Mouse (Mus musculus): ENCODE measurements around the gene Epha5. TPM values are rescaled to one million over a fixed set of nuclear protein-coding genes. Genes with fewer than 3 reads are reported as not detected.

Gene Epha5
- total and polyA plus RNA-seq, 2 experiments from 2014 or later: 53.9 to 61.3 TPM

- H3K9me3 ChIP-seq (ENCODE audit: low read length): no peaks in the 10 kb centered on the region
- H3K9ac ChIP-seq (replicated peaks; ENCODE audit: low read length, poor library complexity, severe bottlenecking): no peak overlapping the region
- H3K4me3 ChIP-seq (ENCODE audit: low read depth, low read length): no peak overlapping the region
- ATAC-seq (ENCODE audit: low FRiP score) (no peak; the same call in 1 of the 2 replicates), DNase-seq (ENCODE audit: low spot score) (peak; percentile 9)
- H3K4me2 ChIP-seq (ENCODE audit: low read depth, low read length, poor library complexity, severe bottlenecking): no peak overlapping the region
- H3K27ac ChIP-seq (ENCODE audit: low read depth, low read length): no peak overlapping the region
- WGBS: 34% methylated on average over 6 of the region's 6 CpGs
- H3K27me3 ChIP-seq (ENCODE audit: insufficient read depth, low read length): no peaks in the 10 kb centered on the region
- H3K4me1 ChIP-seq (ENCODE audit: insufficient read depth, low read length): no peaks in the 10 kb centered on the region
- TF ChIP-seq CTCF (IDR thresholded peaks at IDR 0.05): no peak
- H3K36me3 ChIP-seq (ENCODE audit: insufficient read depth, low read length): no peaks in the 10 kb centered on the region
Measured at GRCm38 (mm10) chr5:84081321-84081720, 335.9 kb downstream of the Epha5 start.

GRCm38 (mm10) chr5:84070976-84071375, 346.2 kb downstream of the Epha5 start:
- 78% methylated on average over 7 of the region's 7 CpGs for WGBS
- peak; percentile 12 for DNase-seq (ENCODE audit: low spot score)
- Histone ChIP-seq H3K9me3 (ENCODE audit: low read length) (no peaks in the 10 kb centered on the region), H3K36me3 (ENCODE audit: insufficient read depth, low read length) (no peaks in the 10 kb centered on the region), H3K27ac (ENCODE audit: low read depth, low read length) (no peak overlapping the region), H3K4me1 (ENCODE audit: insufficient read depth, low read length) (no peaks in the 10 kb centered on the region), H3K9ac (replicated peaks; ENCODE audit: low read length, poor library complexity, severe bottlenecking) (no peak overlapping the region), H3K27me3 (ENCODE audit: insufficient read depth, low read length) (no peaks in the 10 kb centered on the region), H3K4me2 (ENCODE audit: low read depth, low read length, poor library complexity, severe bottlenecking) (no peak overlapping the region), H3K4me3 (ENCODE audit: low read depth, low read length) (no peak overlapping the region)
- ATAC-seq (ENCODE audit: low FRiP score): no peak
- no peak for TF ChIP-seq CTCF (IDR thresholded peaks at IDR 0.05)

GRCm38 (mm10) chr5:84053880-84054279, 363.3 kb downstream of the Epha5 start:
- Histone ChIP-seq H3K4me3 (ENCODE audit: low read depth, low read length) (no peak overlapping the region), H3K27ac (ENCODE audit: low read depth, low read length) (no peak overlapping the region), H3K9ac (replicated peaks; ENCODE audit: low read length, poor library complexity, severe bottlenecking) (no peak overlapping the region), H3K36me3 (ENCODE audit: insufficient read depth, low read length) (no peaks in the 10 kb centered on the region), H3K9me3 (ENCODE audit: low read length) (no peaks in the 10 kb centered on the region), H3K4me2 (ENCODE audit: low read depth, low read length, poor library complexity, severe bottlenecking) (no peak overlapping the region), H3K27me3 (ENCODE audit: insufficient read depth, low read length) (no peaks in the 10 kb centered on the region), H3K4me1 (ENCODE audit: insufficient read depth, low read length) (no peaks in the 10 kb centered on the region)
- WGBS: 89% methylated on average over 2 of the region's 2 CpGs
- ATAC-seq (ENCODE audit: low FRiP score) (no peak), DNase-seq (ENCODE audit: low spot score) (no peak)
- no peak for TF ChIP-seq CTCF (IDR thresholded peaks at IDR 0.05)

DNA sequence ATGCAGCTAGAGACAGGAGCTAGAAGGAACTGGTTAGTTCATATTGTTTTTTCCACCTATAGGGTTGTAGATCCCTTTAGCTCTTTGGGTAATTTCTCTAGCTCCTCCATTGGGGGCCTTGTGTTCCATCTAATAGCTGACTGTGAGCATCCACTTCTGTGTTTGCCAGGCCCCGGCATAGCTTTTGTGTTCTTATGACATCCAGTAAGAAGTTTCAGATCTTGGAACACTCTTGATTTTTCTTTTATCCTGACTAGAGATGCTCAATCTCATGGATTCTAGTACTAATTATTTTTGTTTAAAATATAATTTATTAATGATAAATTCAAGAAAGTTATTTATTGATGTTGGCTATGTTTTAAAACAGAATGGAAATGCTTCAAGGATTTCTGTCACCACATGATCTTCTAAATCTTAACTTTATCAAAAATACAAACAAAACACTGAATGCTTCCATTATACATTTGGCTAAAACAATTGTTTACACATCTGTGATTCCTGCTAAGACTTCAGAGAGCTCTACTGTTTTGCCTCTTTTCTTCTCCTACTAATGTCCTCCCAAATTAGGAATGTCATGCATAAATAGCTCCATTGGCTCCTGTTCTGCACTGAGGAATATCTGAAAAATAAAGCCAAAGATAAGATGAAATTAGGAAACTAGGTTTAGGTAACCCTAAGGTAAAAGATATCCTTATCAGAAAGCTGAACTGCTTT, 379.8 kb downstream of the Epha5 start:
- Histone ChIP-seq H3K27ac (ENCODE audit: low read depth, low read length) (no peak overlapping the region), H3K9me3 (ENCODE audit: low read length) (no peaks in the 10 kb centered on the region), H3K4me1 (ENCODE audit: insufficient read depth, low read length) (no peaks in the 10 kb centered on the region), H3K4me2 (ENCODE audit: low read depth, low read length, poor library complexity, severe bottlenecking) (no peak overlapping the region), H3K9ac (replicated peaks; ENCODE audit: low read length, poor library complexity, severe bottlenecking) (no peak overlapping the region), H3K27me3 (ENCODE audit: insufficient read depth, low read length) (no peaks in the 10 kb centered on the region), H3K36me3 (ENCODE audit: insufficient read depth, low read length) (no peaks in the 10 kb centered on the region), H3K4me3 (ENCODE audit: low read depth, low read length) (no peak overlapping the region)
- WGBS: 90% methylated on average over 1 of the region's 1 CpGs
- TF ChIP-seq CTCF (IDR thresholded peaks at IDR 0.05): no peak
- ATAC-seq (ENCODE audit: low FRiP score): no peak
- DNase-seq (ENCODE audit: low spot score): no peak

All from midbrain, postnatal 0 days (tissue).